Mouse (Mus musculus): ENCODE results near the gene AU022751. TPM values are rescaled to one million over a fixed set of nuclear protein-coding genes. Genes with fewer than 3 reads are reported as not detected.
"Not testable (repeated sequence)": the region's sequence is repeated elsewhere in the genome, so short reads cannot be mapped to it uniquely, and the experiment has no call there.

Gene AU022751
- total RNA-seq (2015) (not detected in 2 replicates), total RNA-seq (2017) (not detected in 2 replicates)

DNA sequence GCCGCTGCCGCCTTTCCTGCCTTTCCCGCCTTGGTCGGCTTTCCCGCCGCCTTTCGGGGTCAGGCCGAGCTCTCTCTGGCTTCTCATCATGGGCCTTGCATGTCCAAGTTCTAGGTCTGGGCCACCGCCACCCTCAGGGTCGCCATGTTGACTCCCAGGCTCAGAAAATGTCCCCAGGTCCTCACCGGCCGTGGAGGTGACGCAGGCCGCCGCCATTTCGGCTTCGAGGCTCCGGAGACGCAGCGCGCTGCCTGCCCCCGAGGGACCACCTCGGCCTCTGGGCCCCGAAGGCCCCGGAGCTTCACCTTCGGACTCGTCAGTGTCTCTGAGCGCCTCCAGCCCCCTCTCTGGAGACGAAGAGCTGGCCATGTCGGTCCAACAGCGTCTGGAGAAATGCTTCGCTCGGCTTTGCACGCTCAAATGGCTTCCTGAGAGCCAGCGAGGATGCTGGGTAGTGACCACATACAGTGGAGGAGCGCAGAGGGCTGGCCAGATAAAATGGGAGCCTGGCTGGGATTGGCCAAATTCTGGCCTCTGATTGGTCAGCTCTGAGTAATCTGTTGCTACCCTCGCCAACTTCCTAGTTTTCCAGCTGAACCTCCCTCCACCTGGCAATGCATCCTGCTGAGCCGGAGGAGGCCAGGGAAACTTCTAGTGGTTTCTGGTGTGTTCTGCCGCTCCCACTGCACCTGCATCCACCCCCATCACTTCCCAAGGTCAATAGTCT is at the start of gene AU022751:
AU022751 (minus strand) TSS at position 466 of the 727 bp plus-strand sequence.
- no peak for ATAC-seq (replicated peaks; ENCODE audit: poor library complexity)

DNA sequence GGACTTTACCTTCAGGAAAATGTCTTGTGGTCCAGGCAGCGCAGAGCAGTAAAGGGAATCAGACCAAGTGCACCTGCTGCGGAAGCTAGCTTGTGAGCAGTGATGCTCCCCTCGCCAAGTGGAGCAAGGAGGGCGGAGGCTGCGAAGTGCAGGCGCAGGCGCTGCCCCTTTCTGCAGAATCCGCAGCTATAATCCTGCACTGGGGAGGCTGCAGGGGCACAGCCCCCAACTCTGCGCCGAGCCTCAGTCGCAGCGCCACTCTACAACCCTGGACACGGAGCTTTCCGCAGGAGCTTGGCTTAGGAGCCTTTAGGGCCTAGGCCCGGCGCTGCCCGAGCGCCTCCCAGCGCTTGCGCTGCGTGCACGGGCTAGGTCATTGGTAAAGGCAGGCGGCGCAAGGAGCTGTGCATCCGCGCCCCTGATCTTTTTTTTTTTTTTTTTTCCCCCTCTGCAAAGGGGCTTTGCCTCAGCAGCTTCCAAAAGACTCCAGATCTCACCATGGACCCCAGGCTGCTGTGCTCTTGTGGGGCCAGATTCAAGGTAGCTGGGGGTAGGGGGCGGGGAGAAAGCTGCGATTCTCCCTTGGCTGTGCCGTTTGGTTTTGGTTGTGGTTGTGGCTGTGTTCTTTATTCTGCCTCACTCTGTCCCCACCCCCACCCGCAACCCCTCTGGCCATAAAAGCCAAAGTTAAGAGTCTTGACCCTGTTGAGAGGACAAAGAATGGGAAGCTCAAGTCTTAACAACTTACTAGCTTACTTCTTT is 9.0 kb upstream of the AU022751 start:
- ATAC-seq (replicated peaks; ENCODE audit: poor library complexity), result no peak

DNA sequence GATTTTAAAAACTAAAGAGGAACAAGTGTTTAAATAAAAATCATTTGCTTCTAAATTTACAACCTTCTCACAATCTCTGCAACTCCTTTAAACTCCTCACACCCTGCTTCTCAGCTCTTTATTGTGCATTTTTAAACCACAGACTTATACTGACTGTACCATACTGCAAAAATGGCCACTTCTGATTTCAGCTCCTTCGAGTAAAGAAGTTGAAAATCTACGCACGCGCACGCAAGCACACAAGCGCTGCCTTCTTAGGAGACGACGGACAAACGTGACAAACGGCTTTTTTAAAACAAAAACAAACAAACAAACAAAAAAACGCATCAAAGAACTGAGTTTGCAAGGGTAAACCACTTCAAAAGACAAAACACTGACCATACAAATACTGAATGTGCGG is 8.3 kb upstream of the AU022751 start:
- ATAC-seq (replicated peaks; ENCODE audit: poor library complexity), result no peak

- no peak for ATAC-seq (replicated peaks; ENCODE audit: poor library complexity)
Observed at GRCm38 (mm10) chrX:6061563-6061962, 21.7 kb downstream of the AU022751 start.

DNA sequence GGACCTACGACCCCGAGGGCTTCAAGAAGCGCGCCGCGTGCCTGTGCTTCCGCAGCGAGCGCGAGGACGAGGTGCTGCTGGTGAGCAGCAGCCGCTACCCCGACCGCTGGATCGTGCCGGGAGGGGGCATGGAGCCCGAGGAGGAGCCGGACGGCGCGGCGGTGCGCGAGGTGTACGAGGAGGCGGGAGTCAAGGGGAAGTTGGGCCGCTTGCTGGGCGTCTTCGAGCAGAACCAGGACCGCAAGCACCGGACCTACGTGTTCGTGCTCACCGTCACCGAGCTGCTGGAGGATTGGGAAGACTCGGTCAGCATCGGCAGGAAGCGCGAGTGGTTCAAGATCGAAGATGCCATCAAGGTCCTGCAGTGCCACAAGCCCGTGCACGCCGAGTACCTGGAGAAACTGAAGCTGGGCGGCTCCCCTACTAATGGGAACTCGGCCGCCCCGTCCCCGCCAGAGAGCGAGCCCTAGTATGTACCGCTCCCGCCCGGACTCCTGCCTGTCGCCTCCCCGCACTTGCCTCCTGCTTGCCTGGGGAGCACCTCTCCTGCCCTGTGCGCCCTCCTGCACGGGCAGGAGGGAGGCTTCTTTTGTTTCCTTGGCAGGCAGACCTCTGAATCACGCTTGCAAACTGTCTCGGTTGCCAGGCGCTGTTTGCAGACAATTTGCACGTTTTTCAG is 35.1 kb downstream of the AU022751 start:
- peak; percentile 26; the same call in 1 of the 2 replicates for ATAC-seq (replicated peaks; ENCODE audit: poor library complexity)

DNA sequence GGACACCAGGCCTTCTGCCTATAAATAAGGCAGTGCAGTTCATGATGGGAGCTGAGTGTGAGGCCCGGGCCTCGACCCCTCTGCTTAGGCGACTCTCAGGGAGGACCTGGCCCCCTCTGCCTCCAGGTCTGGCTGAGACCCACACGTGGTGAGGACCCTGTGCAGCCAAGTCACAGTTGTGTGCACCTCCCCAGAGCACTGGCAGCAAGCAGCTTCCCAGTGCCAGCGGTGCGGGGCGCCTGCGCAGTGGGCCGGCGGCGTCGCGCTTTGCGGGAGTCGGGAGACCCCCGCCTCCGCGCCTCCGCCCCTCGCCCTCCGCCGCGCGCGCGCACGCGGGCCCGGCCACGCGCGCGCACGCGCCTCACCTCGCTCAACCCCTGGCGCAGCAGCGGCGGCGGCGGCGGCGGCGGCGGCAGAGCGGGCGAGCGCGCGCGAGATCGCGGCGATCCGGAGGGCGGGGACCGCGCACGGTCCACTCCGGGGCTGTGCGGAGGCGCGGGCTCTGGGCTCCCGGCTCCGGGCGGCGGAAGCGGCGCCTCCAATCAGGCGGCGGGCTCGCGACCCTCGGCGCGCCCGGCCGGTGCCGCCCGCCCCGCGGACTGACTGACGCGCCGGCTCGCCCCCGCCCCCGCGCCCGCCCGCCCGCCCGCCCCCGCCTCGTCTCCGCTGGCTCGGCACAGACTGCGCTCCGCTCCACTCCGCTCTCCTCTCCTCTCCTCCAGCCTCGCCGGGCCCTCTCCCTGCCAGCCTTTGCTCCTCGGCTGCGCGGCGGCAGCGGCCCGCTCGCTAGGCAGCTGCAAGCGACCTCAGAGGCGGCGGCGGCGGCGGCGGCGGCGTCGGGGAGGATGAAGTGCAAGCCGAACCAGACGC is 35.9 kb downstream of the AU022751 start, which contains the start of gene Nudt11:
Nudt11 (plus strand) TSS at position 388 of the 870 bp plus-strand sequence.
- ATAC-seq (replicated peaks; ENCODE audit: poor library complexity), result not testable (repeated sequence)

Other genes with a start within 250 kb of the AU022751 start
- gene Nudt11, start 36.0 kb downstream of the AU022751 start, total RNA-seq (2015), result not detected in 2 replicates
- 0.10 TPM in 1 of 2 replicates, not detected in the other for gene Nudt11, start 36.0 kb downstream of the AU022751 start, total RNA-seq (2017)
- not detected in 2 replicates for gene Nudt10, start 89.6 kb upstream of the AU022751 start, total RNA-seq (2015)
- not detected in 2 replicates for gene Nudt10, start 89.6 kb upstream of the AU022751 start, total RNA-seq (2017)
- gene Bmp15, start 237.3 kb upstream of the AU022751 start, total RNA-seq (2015), result not detected in 2 replicates
- not detected in 2 replicates for gene Bmp15, start 237.3 kb upstream of the AU022751 start, total RNA-seq (2017)